Mouse (Mus musculus) MEL (cell line): Measurements from ENCODE around the gene Scin.

ENCODE experiments used
- CTCF ChIP-seq, 3 experiments: IDR thresholded peaks in 2 of 3; conservative IDR thresholded peaks in 1 of 3; 2 replicates each; pipeline ENCODE4 v1.5.1; 2011 to 2012; ENCODE audit warnings: low read length in 3 of 3, low read depth in 2 of 3, mild to moderate bottlenecking in 2 of 3, improper control_type of control experiment in 1 of 3, inconsistent platforms in 1 of 3, mixed read lengths in 1 of 3, moderate library complexity in 1 of 3; ENCODE audit not compliant: control insufficient read depth in 1 of 3, insufficient read depth in 1 of 3, poor library complexity in 1 of 3, severe bottlenecking in 1 of 3
- EP300 ChIP-seq, 2 experiments: IDR thresholded peaks; 2 replicates each; pipeline ENCODE4 v1.6.1; 2011; ENCODE audit warnings: improper control_type of control experiment in 2 of 2, low read length in 2 of 2, low read depth in 1 of 2, mild to moderate bottlenecking in 1 of 2
- GATA1 ChIP-seq: IDR thresholded peaks from 2 replicates; pipeline ENCODE4 v1.6.1; 2011; ENCODE audit warnings: low read depth, low read length, improper control_type of control experiment
- MAZ ChIP-seq: IDR thresholded peaks from 2 replicates; pipeline ENCODE4 v1.6.1; 2012; ENCODE audit warnings: low read depth, mild to moderate bottlenecking, inconsistent platforms, low read length, improper control_type of control experiment
- POLR2A ChIP-seq, 2 experiments: IDR thresholded peaks; 2 replicates each; pipeline ENCODE4 v1.6.1; 2011 to 2012; ENCODE audit warnings: low read length in 2 of 2, mild to moderate bottlenecking in 2 of 2, control low read depth in 1 of 2, improper control_type of control experiment in 1 of 2, low read depth in 1 of 2, moderate library complexity in 1 of 2; ENCODE audit not compliant: control insufficient read depth in 1 of 2, insufficient read depth in 1 of 2, poor library complexity in 1 of 2
- RAD21 ChIP-seq: IDR thresholded peaks from 2 replicates; pipeline ENCODE4 v1.6.1; 2011; ENCODE audit warnings: mild to moderate bottlenecking, low read depth, low read length, improper control_type of control experiment
- UBTF ChIP-seq: IDR thresholded peaks from 2 replicates; pipeline ENCODE4 v1.6.1; 2012; ENCODE audit warnings: low read depth, mild to moderate bottlenecking, inconsistent platforms, low read length, improper control_type of control experiment, moderate library complexity, borderline replicate concordance; ENCODE audit not compliant: insufficient read depth
- USF1 ChIP-seq: IDR thresholded peaks from 2 replicates; pipeline ENCODE4 v1.6.1; 2014; ENCODE audit warnings: low read depth, mild to moderate bottlenecking, inconsistent platforms, low read length, improper control_type of control experiment, moderate library complexity
- ZC3H11A ChIP-seq: IDR thresholded peaks from 2 replicates; pipeline ENCODE4 v1.6.1; 2012; ENCODE audit warnings: low read depth, mild to moderate bottlenecking, inconsistent platforms, low read length, improper control_type of control experiment

DNA sequence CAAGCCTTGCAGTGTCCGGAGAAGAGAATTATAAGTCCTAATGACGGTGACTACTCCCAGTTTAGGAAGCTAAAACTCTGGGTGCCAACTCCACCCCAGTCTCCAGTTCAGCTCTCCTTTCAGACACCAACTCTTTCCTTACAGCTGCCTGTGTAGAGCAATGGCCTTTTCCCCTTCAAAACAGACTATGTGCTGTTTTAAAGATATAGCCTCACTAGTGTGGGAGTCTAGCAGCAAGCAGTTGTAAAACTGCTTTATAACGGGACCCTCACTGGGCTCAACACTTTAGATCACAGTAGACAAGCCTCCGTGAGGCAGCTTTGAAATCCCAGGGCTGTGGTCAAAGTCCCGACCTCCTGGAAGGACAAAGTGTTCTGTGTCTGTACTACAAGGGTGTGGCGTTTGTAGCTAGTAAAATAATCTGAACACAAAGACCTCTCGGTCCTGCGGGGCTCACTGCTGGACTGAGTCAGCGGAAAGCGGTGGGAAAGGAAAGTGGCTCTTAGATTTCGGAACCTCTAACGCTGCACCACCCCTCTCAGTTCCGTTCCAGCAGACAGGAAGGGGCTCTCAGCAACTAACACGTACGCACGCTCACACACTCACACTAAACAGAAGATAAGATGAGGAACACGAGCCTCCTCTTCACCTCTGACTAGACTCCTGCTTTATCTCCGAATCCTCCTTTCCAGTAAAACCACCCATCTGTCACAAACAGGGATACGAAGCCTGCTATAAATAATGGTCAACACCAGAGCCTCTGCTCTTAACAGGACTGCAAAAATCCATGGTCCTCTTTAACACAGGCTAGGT lies 117.2 kb downstream of the Scin start:
- TF ChIP-seq POLR2A (IDR thresholded peaks at IDR 0.05; ENCODE audit: control insufficient read depth in 1 of 2, insufficient read depth in 1 of 2, low read depth in 1 of 2, low read length in 2 of 2, poor library complexity in 1 of 2) (peak in 1 of 2 experiments; percentile 53; a peak in 2 of 4 replicates), MAZ (no peak), CTCF (IDR thresholded peaks at IDR 0.05 in 2 of 3, conservative IDR thresholded peaks at IDR 0.05 in 1 of 3; ENCODE audit: control insufficient read depth in 1 of 3, insufficient read depth in 1 of 3, low read depth in 2 of 3, low read length in 3 of 3, poor library complexity in 1 of 3, severe bottlenecking in 1 of 3) (no peak), RAD21 (no peak), GATA1 (peak; percentile 85), USF1 (no peak), EP300 (IDR thresholded peaks at IDR 0.05; ENCODE audit: low read depth in 1 of 2, low read length in 2 of 2) (peak; percentile 69), ZC3H11A (no peak), UBTF (no peak)
